Mouse (Mus musculus) left cerebral cortex, adult 2 months (tissue): ENCODE measurements at regions not wholly inside any gene's neighbourhood (a gene's known extent, or its start where the extent isn't known, plus 50 kb on each side); places are given as distances from the start of the nearest gene placed in this dataset.
A peak's percentile ranks its signal among the peaks of the same experiment; 100 is the strongest.

ENCODE experiments used
- DNase-seq, 2 experiments: peaks; one replicate each; pipeline ENCODE4 v3.0.0; 2021 to 2022; ENCODE audit warnings: low spot score in 2 of 2, mixed read lengths in 1 of 2; ENCODE audit errors: extremely low spot score in 1 of 2
- H3K27ac ChIP-seq: fragments of 200-600 bp; 2 replicates; pipeline ENCODE4 v1.8.1; 2022
- H3K4me3 ChIP-seq: fragments of 200-600 bp; 2 replicates; pipeline ENCODE4 v1.8.1; 2022
- CTCF ChIP-seq: fragments of 200-600 bp; IDR thresholded peaks from 2 replicates; pipeline ENCODE4 v1.8.1; 2022; ENCODE audit warnings: antibody characterized with exemption, mild to moderate bottlenecking, moderate library complexity
- intact Hi-C: fragments of 180-260 bp; cut with DNase I; formaldehyde crosslinking; loops from one replicate; pipeline ENCODE4 v1.15.1; 2025

GRCm38 (mm10) chr12:9279893-9280605, 250.3 kb downstream of the Ttc32 start:
- intact Hi-C loops: no loop called here
- Histone ChIP-seq H3K4me3 (no peak overlapping the region), H3K27ac (no peak overlapping the region)
- TF ChIP-seq CTCF: no peak
- DNase-seq: no peak

GRCm38 (mm10) chr12:9287271-9287670, 257.5 kb downstream of the Ttc32 start:
- intact Hi-C loops: no loop called here
- no peak for TF ChIP-seq CTCF
- Histone ChIP-seq H3K27ac (no peak overlapping the region), H3K4me3 (no peak overlapping the region)
- DNase-seq: no peak

GRCm38 (mm10) chr12:9292656-9293055, 262.9 kb downstream of the Ttc32 start:
- intact Hi-C loops: no loop called here
- no peak for TF ChIP-seq CTCF
- Histone ChIP-seq H3K27ac (peak overlapping the region; percentile 53; the same call in 1 of the 2 replicates), H3K4me3 (no peak overlapping the region)
- DNase-seq: peak; percentile 46 to 54

GRCm38 (mm10) chr12:9295211-9295610, 265.4 kb downstream of the Ttc32 start:
- no peak for DNase-seq
- intact Hi-C loops: no loop called here
- Histone ChIP-seq H3K27ac (no peak overlapping the region), H3K4me3 (no peak overlapping the region)
- TF ChIP-seq CTCF: no peak

GRCm38 (mm10) chr12:9298848-9299655, 269.3 kb downstream of the Ttc32 start:
- Histone ChIP-seq H3K4me3 (no peak overlapping the region), H3K27ac (no peak overlapping the region)
- TF ChIP-seq CTCF: no peak
- no peak for DNase-seq
- intact Hi-C loops: no loop called here

- intact Hi-C loops: no loop called here
- Histone ChIP-seq H3K27ac (no peak overlapping the region), H3K4me3 (no peak overlapping the region)
- peak; percentile 10 to 15 for DNase-seq
- TF ChIP-seq CTCF: no peak
Observed at GRCm38 (mm10) chr12:9304146-9304545, 265.8 kb upstream of the Osr1 start.

- intact Hi-C loops: no loop called here
Observed at GRCm38 (mm10) chr12:9337891-9338672, 231.8 kb upstream of the Osr1 start.

GRCm38 (mm10) chr12:9338801-9339231, 231.1 kb upstream of the Osr1 start:
- DNase-seq: no peak
- Histone ChIP-seq H3K27ac (no peak overlapping the region; the same call in 1 of the 2 replicates), H3K4me3 (no peak overlapping the region)
- intact Hi-C loops: no loop called here
- no peak for TF ChIP-seq CTCF

More at GRCm38 (mm10) chr12:9337891-9338672, 231.8 kb upstream of the Osr1 start:
- TF ChIP-seq CTCF: no peak
- Histone ChIP-seq H3K27ac (no peak overlapping the region), H3K4me3 (no peak overlapping the region)
- DNase-seq: no peak

GRCm38 (mm10) chr12:9340769-9341168, 229.1 kb upstream of the Osr1 start:
- no peak for DNase-seq
- no peak for TF ChIP-seq CTCF
- no peak overlapping the region for H3K27ac ChIP-seq
- intact Hi-C loops: no loop called here
- no peak overlapping the region for H3K4me3 ChIP-seq

GRCm38 (mm10) chr12:9345359-9345758, 224.6 kb upstream of the Osr1 start:
- intact Hi-C loops: no loop called here
- no peak for TF ChIP-seq CTCF
- no peak for DNase-seq
- Histone ChIP-seq H3K27ac (no peak overlapping the region), H3K4me3 (no peak overlapping the region)

- no peak overlapping the region for H3K4me3 ChIP-seq
- intact Hi-C loops: no loop called here
- no peak for DNase-seq
- no peak overlapping the region for H3K27ac ChIP-seq
- TF ChIP-seq CTCF: no peak
Observed at GRCm38 (mm10) chr12:9355512-9355911, 214.4 kb upstream of the Osr1 start.

GRCm38 (mm10) chr12:9357856-9358255, 212.1 kb upstream of the Osr1 start:
- no peak overlapping the region for H3K27ac ChIP-seq
- no peak overlapping the region for H3K4me3 ChIP-seq
- TF ChIP-seq CTCF: no peak
- intact Hi-C loops: no loop called here
- no peak for DNase-seq
